Mouse (Mus musculus): ENCODE results near the gene Specc1l. TPM values are rescaled to one million over a fixed set of nuclear protein-coding genes. Genes with fewer than 3 reads are reported as not detected.

Gene Specc1l
- polyA plus RNA-seq, 1 experiment from 2014 or later: 24.8 TPM

DNA sequence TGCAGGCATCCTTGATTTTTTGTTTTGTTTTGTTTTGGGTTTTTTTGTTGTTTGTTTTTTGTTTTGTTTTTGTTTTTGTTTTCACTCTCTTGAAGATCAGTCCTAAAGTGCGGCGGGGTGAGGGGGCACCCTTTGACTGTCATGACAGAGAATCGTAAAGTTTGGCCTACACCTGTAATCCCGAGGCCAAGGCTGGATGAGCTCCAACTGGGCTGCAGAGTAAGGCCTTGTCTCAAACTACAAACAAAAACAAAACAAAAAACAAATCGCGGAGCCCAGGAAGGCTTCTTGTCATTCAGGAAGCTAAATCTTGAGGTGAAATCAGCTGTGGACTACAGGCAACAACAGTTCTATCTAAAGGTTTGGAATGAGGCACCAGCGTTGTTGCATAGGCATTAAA lies 1.1 kb downstream of the Specc1l start:
- H3K4me3 ChIP-seq (ENCODE audit: low read depth, low read length): peak overlapping the region; percentile 84
- 47% methylated on average over 7 of the region's 7 CpGs for WGBS
- no peaks in the 10 kb centered on the region for H3K9me3 ChIP-seq (ENCODE audit: control insufficient read depth, low read length)
- H3K36me3 ChIP-seq (ENCODE audit: control insufficient read depth, insufficient read depth, low read length): no peaks in the 10 kb centered on the region
- H3K9ac ChIP-seq (ENCODE audit: low read length): peak overlapping the region; percentile 90
- H3K4me1 ChIP-seq (replicated peaks; ENCODE audit: control insufficient read depth, insufficient read depth, low read length): peaks cover 12% of the 10 kb centered on the region
- DNase-seq (ENCODE audit: low spot score): no peak
- no peak overlapping the region for H3K27ac ChIP-seq (ENCODE audit: low read depth)
- peak overlapping the region; percentile 63 for H3K4me2 ChIP-seq (ENCODE audit: low read length)
- H3K27me3 ChIP-seq (replicated peaks; ENCODE audit: control insufficient read depth, insufficient read depth, low read length): no peaks in the 10 kb centered on the region
- no peak for ATAC-seq (replicated peaks; ENCODE audit: low FRiP score, low TSS enrichment, low read depth)

DNA sequence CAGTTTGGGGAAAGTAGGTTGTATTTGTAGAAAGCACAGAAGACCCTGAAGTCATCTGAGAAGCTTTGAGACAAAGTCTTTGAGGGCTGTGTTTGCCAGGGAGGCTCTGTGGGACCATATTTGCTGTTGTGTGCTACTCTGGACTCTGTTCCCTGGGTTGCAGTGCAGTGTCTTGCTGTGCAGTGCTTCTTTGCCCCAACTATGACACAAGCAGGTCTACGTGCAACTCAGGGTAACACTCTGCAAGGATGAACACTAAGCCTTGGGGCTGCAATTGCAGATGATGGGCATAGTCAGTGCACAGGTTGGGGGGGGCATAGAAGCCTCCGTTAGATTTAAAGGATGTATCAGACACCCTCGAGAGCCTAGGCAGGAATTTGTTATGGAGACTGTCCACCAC lies 8.8 kb downstream of the Specc1l start:
- 82% methylated on average over 3 of the region's 3 CpGs for WGBS
- Histone ChIP-seq H3K4me3 (ENCODE audit: low read depth, low read length) (no peak overlapping the region), H3K4me1 (replicated peaks; ENCODE audit: control insufficient read depth, insufficient read depth, low read length) (peaks cover 19% of the 10 kb centered on the region), H3K4me2 (ENCODE audit: low read length) (no peak overlapping the region), H3K9me3 (ENCODE audit: control insufficient read depth, low read length) (no peaks in the 10 kb centered on the region), H3K27me3 (replicated peaks; ENCODE audit: control insufficient read depth, insufficient read depth, low read length) (no peaks in the 10 kb centered on the region), H3K9ac (ENCODE audit: low read length) (no peak overlapping the region), H3K27ac (ENCODE audit: low read depth) (no peak overlapping the region), H3K36me3 (ENCODE audit: control insufficient read depth, insufficient read depth, low read length) (no peaks in the 10 kb centered on the region)
- ATAC-seq (replicated peaks; ENCODE audit: low FRiP score, low TSS enrichment, low read depth) (no peak), DNase-seq (ENCODE audit: low spot score) (no peak)

DNA sequence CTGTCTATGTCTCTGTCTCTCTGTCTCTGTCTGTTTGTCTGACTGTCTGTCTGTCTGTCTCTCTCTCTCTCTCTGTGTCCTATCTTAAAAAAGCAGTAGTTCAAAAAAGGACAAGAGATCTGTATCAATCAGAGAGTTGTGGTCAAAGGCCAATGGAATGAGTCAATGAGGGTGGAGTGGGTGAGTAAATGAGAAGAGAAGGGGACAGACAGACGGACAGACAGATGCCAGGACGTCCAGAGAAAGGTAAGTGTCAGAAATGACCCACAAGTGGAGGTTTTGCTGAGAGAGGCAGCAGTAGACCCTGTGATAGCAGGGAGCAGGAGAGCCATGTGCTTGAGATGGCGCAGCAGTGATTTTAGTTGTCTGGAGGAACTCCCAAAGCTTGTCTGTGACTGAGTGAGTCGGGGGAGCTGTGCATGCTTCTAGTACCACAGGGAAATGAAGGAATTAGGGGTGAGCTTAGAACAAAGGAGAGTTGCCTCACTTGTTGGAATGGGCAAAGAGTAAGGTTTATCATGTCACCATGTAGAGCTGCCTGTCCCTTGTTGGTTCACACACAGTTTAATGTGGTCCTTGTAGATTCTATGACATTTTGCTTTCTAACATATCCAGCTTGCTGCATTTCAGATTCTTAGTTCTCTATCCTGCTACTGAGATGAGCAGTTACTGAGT lies 10.2 kb downstream of the Specc1l start:
- no peak for ATAC-seq (replicated peaks; ENCODE audit: low FRiP score, low TSS enrichment, low read depth)
- peak overlapping the region; percentile 27; the same call in 1 of the 2 replicates for H3K27ac ChIP-seq (ENCODE audit: low read depth)
- WGBS: 67% methylated on average over 4 of the region's 4 CpGs

GRCm38 (mm10) chr10:75222611-75222998 lies 10.7 kb downstream of the Specc1l start:
- Histone ChIP-seq H3K4me2 (ENCODE audit: low read length) (no peak overlapping the region), H3K27me3 (replicated peaks; ENCODE audit: control insufficient read depth, insufficient read depth, low read length) (no peaks in the 10 kb centered on the region), H3K4me3 (ENCODE audit: low read depth, low read length) (no peak overlapping the region), H3K27ac (ENCODE audit: low read depth) (peak overlapping the region; percentile 27; the same call in 1 of the 2 replicates), H3K9ac (ENCODE audit: low read length) (no peak overlapping the region), H3K4me1 (replicated peaks; ENCODE audit: control insufficient read depth, insufficient read depth, low read length) (peaks cover 19% of the 10 kb centered on the region), H3K9me3 (ENCODE audit: control insufficient read depth, low read length) (no peaks in the 10 kb centered on the region), H3K36me3 (ENCODE audit: control insufficient read depth, insufficient read depth, low read length) (no peaks in the 10 kb centered on the region)
- WGBS: 48% methylated on average over 5 of the region's 5 CpGs
- DNase-seq (ENCODE audit: low spot score) (no peak), ATAC-seq (replicated peaks; ENCODE audit: low FRiP score, low TSS enrichment, low read depth) (no peak)

More for the DNA sequence above, 10.2 kb downstream of the Specc1l start:
- Histone ChIP-seq H3K4me3 (ENCODE audit: low read depth, low read length) (no peak overlapping the region), H3K4me2 (ENCODE audit: low read length) (no peak overlapping the region), H3K27me3 (replicated peaks; ENCODE audit: control insufficient read depth, insufficient read depth, low read length) (no peaks in the 10 kb centered on the region), H3K36me3 (ENCODE audit: control insufficient read depth, insufficient read depth, low read length) (no peaks in the 10 kb centered on the region), H3K4me1 (replicated peaks; ENCODE audit: control insufficient read depth, insufficient read depth, low read length) (peaks cover 19% of the 10 kb centered on the region), H3K9ac (ENCODE audit: low read length) (no peak overlapping the region), H3K9me3 (ENCODE audit: control insufficient read depth, low read length) (no peaks in the 10 kb centered on the region)
- no peak for DNase-seq (ENCODE audit: low spot score)

DNA sequence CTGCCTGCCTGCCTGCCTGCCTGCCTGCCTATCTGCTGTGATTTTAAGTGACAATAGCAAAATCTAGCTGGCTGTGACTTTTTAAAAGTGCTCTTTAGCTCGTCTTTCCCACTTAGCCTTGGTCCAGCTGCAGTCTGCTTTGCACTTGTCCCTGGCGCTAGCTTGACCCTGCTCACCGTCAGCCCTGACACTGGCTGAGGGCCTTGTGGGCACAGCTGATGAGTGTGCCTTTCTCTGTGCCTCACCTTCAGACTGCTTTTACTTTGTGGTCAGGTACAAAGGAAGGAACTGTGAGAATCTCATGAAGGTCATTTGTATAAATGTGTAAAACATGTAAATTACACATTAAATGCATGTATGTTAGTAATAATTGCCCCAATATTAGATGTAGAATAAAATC lies 12.3 kb downstream of the Specc1l start:
- H3K9ac ChIP-seq (ENCODE audit: low read length): no peak overlapping the region
- no peak overlapping the region for H3K4me3 ChIP-seq (ENCODE audit: low read depth, low read length)
- no peak for DNase-seq (ENCODE audit: low spot score)
- peaks cover 7% of the 10 kb centered on the region; the same call in 1 of the 2 replicates for H3K36me3 ChIP-seq (ENCODE audit: control insufficient read depth, insufficient read depth, low read length)
- no peaks in the 10 kb centered on the region for H3K9me3 ChIP-seq (ENCODE audit: control insufficient read depth, low read length)
- H3K4me2 ChIP-seq (ENCODE audit: low read length): no peak overlapping the region
- no peak for ATAC-seq (replicated peaks; ENCODE audit: low FRiP score, low TSS enrichment, low read depth)
- 58% methylated on average over 3 of the region's 3 CpGs for WGBS
- H3K4me1 ChIP-seq (replicated peaks; ENCODE audit: control insufficient read depth, insufficient read depth, low read length): peaks cover 19% of the 10 kb centered on the region
- no peak overlapping the region; the same call in 1 of the 2 replicates for H3K27ac ChIP-seq (ENCODE audit: low read depth)
- no peaks in the 10 kb centered on the region for H3K27me3 ChIP-seq (replicated peaks; ENCODE audit: control insufficient read depth, insufficient read depth, low read length)

DNA sequence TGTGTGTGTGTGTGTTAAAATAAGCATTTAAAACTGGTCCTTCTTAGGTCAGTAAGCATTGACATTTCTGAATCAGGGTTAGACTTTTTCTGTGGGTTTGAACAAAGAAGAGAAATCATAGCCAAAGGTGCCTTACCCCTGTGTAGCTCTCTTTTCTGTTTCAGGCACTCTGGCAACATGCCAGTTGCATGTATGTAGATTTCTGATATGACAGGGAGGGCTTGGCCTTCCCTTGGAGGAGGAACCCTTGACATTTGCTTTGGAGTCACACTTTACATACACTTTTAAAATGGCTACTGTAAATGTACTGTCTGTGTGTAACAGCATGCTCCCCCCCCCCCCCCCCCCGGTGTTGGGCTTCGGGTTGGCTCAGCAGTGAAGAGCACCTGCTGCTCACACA lies 12.8 kb downstream of the Specc1l start:
- WGBS: 57% methylated on average over 2 of the region's 2 CpGs
- ATAC-seq (replicated peaks; ENCODE audit: low FRiP score, low TSS enrichment, low read depth): no peak

DNA sequence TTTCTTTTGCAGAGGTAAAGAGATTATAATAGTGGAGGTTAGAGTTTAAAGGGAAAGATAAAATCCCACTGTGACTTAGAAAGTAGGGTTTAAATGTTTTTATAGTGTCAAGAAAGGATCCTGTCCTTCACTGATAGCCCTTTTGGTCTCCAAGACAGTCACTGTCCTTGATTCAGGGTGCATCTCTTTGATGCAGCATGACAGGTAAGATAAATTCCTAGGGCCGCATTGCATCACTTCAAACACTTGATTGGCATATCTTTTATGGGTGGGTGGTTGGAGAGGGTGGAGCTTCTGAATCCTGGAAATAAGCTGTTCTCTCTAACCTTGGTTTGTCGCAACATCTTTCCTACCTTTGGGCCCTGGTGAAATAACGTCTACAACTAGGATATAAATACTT lies 15.5 kb downstream of the Specc1l start:
- no peak for ATAC-seq (replicated peaks; ENCODE audit: low FRiP score, low TSS enrichment, low read depth)
- WGBS: 88% methylated on average over 3 of the region's 3 CpGs
- Histone ChIP-seq H3K9ac (ENCODE audit: low read length) (no peak overlapping the region), H3K4me3 (ENCODE audit: low read depth, low read length) (no peak overlapping the region), H3K36me3 (ENCODE audit: control insufficient read depth, insufficient read depth, low read length) (peaks cover 26% of the 10 kb centered on the region), H3K9me3 (ENCODE audit: control insufficient read depth, low read length) (no peaks in the 10 kb centered on the region), H3K27me3 (replicated peaks; ENCODE audit: control insufficient read depth, insufficient read depth, low read length) (no peaks in the 10 kb centered on the region), H3K4me2 (ENCODE audit: low read length) (no peak overlapping the region), H3K4me1 (replicated peaks; ENCODE audit: control insufficient read depth, insufficient read depth, low read length) (peaks cover 7% of the 10 kb centered on the region; the same call in 1 of the 2 replicates), H3K27ac (ENCODE audit: low read depth) (no peak overlapping the region)
- no peak for DNase-seq (ENCODE audit: low spot score)

More for the DNA sequence above, 12.8 kb downstream of the Specc1l start:
- no peak overlapping the region for H3K4me2 ChIP-seq (ENCODE audit: low read length)
- no peaks in the 10 kb centered on the region for H3K27me3 ChIP-seq (replicated peaks; ENCODE audit: control insufficient read depth, insufficient read depth, low read length)
- H3K4me1 ChIP-seq (replicated peaks; ENCODE audit: control insufficient read depth, insufficient read depth, low read length): peaks cover 19% of the 10 kb centered on the region
- H3K9me3 ChIP-seq (ENCODE audit: control insufficient read depth, low read length): no peaks in the 10 kb centered on the region
- H3K36me3 ChIP-seq (ENCODE audit: control insufficient read depth, insufficient read depth, low read length): peaks cover 7% of the 10 kb centered on the region; the same call in 1 of the 2 replicates
- H3K27ac ChIP-seq (ENCODE audit: low read depth): no peak overlapping the region
- no peak overlapping the region for H3K4me3 ChIP-seq (ENCODE audit: low read depth, low read length)
- DNase-seq (ENCODE audit: low spot score): no peak
- H3K9ac ChIP-seq (ENCODE audit: low read length): no peak overlapping the region

DNA sequence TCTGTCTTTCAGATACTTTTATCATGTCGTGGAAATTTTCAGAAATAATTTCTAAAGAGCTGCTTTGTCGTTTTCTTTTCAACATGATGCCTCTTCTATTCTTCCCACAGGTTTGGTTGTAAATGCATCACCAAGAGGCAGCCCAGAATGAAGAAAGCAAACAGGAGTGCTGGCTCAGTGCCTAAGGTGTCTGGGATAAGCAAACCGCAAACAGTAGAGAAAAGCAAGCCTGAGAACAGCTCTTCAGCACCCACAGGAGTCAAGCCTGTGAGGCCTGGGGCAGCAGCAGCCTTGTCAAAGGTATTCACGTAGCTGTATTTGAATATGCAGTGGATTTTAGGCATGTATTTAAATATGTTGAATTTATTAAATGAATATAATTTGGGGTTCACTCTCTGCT lies 18.7 kb downstream of the Specc1l start:
- H3K27ac ChIP-seq (ENCODE audit: low read depth): no peak overlapping the region
- WGBS: 80% methylated on average over 4 of the region's 4 CpGs
- no peak overlapping the region for H3K9ac ChIP-seq (ENCODE audit: low read length)
- no peak for ATAC-seq (replicated peaks; ENCODE audit: low FRiP score, low TSS enrichment, low read depth)
- no peak overlapping the region for H3K4me2 ChIP-seq (ENCODE audit: low read length)
- H3K36me3 ChIP-seq (ENCODE audit: control insufficient read depth, insufficient read depth, low read length): peaks cover 38% of the 10 kb centered on the region
- DNase-seq (ENCODE audit: low spot score): no peak
- no peak overlapping the region for H3K4me3 ChIP-seq (ENCODE audit: low read depth, low read length)
- no peaks in the 10 kb centered on the region for H3K4me1 ChIP-seq (replicated peaks; ENCODE audit: control insufficient read depth, insufficient read depth, low read length)
- no peaks in the 10 kb centered on the region for H3K9me3 ChIP-seq (ENCODE audit: control insufficient read depth, low read length)
- H3K27me3 ChIP-seq (replicated peaks; ENCODE audit: control insufficient read depth, insufficient read depth, low read length): no peaks in the 10 kb centered on the region

GRCm38 (mm10) chr10:75231876-75232275 lies 20.0 kb downstream of the Specc1l start:
- no peaks in the 10 kb centered on the region for H3K9me3 ChIP-seq (ENCODE audit: control insufficient read depth, low read length)
- WGBS: 91% methylated on average over 1 of the region's 1 CpGs
- ATAC-seq (replicated peaks; ENCODE audit: low FRiP score, low TSS enrichment, low read depth): no peak
- no peak overlapping the region for H3K27ac ChIP-seq (ENCODE audit: low read depth)
- H3K4me3 ChIP-seq (ENCODE audit: low read depth, low read length): no peak overlapping the region
- no peaks in the 10 kb centered on the region for H3K4me1 ChIP-seq (replicated peaks; ENCODE audit: control insufficient read depth, insufficient read depth, low read length)
- H3K9ac ChIP-seq (ENCODE audit: low read length): no peak overlapping the region
- no peak for DNase-seq (ENCODE audit: low spot score)
- H3K36me3 ChIP-seq (ENCODE audit: control insufficient read depth, insufficient read depth, low read length): peaks cover 45% of the 10 kb centered on the region
- H3K4me2 ChIP-seq (ENCODE audit: low read length): no peak overlapping the region
- no peaks in the 10 kb centered on the region for H3K27me3 ChIP-seq (replicated peaks; ENCODE audit: control insufficient read depth, insufficient read depth, low read length)
